Mouse (Mus musculus) CD8-positive naive resting alpha-beta T cell, adult 2 months (primary cell): ENCODE data around the gene Gm8297.
"Not testable (repeated sequence)": the region's sequence is repeated elsewhere in the genome, so short reads cannot be mapped to it uniquely, and the experiment has no call there.

Experiments used
- DNase-seq, 2 experiments: peaks; one replicate each; pipeline ENCODE4 v3.0.0; 2022; ENCODE audit warnings: low read depth in 2 of 2, low spot score in 2 of 2

Gm8297 gene

GRCm38 (mm10) chr14:4983635-4984034 is at the start of gene Gm8297:
TSS of gene Gm8297 (plus strand) at chr14:4983935.
- not testable (repeated sequence) for DNase-seq

- DNase-seq, result not testable (repeated sequence)
Measured at GRCm38 (mm10) chr14:5015591-5015990, 31.9 kb downstream of the Gm8297 start, which contains the start of gene Gm3298. TSS of gene Gm3298 (plus strand) at chr14:5015891.
